Mouse (Mus musculus) ES-CJ7 (cell line): Measurements from ENCODE around the gene Lsamp.

Source experiments
- DNase-seq: peaks from one replicate; pipeline ENCODE4 v3.0.0; 2011; ENCODE audit warnings: low read depth, low spot score

Lsamp gene

GRCm38 (mm10) chr16:40656871-40657270 lies 672.7 kb downstream of the Lsamp start:
- DNase-seq: peak; percentile 9

- DNase-seq: no peak
Observed at GRCm38 (mm10) chr16:40685531-40685930, 701.4 kb downstream of the Lsamp start.

DNA sequence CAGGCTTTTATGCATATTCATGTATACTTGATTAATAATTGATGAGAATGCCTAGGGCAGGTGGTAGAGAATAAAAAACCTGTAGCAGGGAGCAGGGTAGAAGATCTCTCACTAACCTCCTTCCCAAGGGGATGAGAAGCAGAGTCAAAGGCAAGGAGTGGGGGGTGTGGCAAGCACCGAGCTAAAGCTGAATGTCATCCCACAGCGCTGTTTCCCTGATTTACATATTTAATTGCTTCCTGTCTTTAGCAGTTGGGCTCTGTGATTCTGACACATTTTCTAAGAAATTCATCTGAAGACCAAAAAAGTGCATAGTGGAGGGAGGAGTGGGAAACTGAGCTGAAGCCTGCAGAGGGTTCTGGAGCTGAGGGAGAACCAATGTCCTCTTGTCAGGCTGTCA lies 708.1 kb downstream of the Lsamp start:
- DNase-seq: no peak

GRCm38 (mm10) chr16:40697253-40697652 lies 713.1 kb downstream of the Lsamp start:
- DNase-seq: no peak

- no peak for DNase-seq
Observed at GRCm38 (mm10) chr16:40708558-40708957, 724.4 kb downstream of the Lsamp start.

DNA sequence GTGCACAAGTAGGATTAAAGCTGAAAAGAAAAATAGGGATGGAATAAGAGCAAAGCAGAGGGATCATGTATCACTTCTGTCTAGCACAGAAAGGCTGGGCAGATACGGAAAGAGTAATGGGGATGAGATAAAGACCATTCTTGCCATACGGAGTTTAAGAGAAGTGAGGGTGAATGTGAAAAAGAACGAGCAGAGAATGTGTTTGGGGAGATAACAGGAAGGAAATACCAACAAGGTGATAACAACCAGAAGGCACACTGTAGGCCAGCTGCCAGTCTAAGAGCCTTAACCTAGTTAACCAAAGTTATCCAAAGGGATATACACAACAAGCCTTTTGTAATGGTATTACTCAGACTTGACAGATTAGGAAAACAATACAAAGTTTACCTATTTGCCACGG lies 725.4 kb downstream of the Lsamp start:
- no peak for DNase-seq

- DNase-seq: no peak
Observed at GRCm38 (mm10) chr16:40710068-40710467, 725.9 kb downstream of the Lsamp start.

GRCm38 (mm10) chr16:40710491-40710890 lies 726.3 kb downstream of the Lsamp start:
- no peak for DNase-seq

DNA sequence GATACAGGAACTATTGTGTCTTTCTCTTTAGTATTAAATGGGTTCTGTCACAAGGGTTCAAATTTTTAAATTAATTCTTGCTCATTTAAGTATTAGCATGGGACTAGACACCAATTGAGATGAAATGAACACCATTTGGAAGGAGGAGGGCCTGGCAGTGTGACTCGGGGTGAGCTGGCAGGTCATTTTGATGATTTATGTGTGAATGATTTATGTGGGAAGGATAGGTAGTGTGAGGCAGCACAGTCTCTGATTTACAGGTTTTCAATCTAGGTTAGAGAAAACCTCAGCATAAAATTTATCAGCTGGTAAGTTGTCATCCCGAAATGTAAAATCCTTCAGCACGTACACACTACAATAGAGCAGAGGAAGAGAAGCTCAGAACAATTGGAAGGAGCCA lies 729.6 kb downstream of the Lsamp start:
- no peak for DNase-seq

DNA sequence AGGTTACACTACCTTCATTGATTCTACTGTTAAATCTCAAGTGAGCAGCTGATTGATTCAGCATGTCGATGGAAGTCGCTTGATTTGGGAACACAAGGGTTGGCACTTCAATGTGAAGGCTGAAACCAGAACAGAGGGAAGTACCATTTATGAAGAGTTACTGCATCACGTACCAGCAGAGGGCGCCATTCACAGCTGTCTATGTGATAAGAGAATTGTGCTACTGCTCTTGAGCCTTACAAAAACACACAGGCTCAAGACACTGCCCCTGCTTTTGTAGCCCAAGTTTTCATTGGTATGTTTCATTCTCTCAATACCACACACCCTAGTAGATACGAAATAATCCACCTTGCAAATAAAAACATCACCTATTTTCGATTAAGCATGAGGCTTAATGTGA lies 754.9 kb downstream of the Lsamp start:
- peak; percentile 80 for DNase-seq

DNA sequence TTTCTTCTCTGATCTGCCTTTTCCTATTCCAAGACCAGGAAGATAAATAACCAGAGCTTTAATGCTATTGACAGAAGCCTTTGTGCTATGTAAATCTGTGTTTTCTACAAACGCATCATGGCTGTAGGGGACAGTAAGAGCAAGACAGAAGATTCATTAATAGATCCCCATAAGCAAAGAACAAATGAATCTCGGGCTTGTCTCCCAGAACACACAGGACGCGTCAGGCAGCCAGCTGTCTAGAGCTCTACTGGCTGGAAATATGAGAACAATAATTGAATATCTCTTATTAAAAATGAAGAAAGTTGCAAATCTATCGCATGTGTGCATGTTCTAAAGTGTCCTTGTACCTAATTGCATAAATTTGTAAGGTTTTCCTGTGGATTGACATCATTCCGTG lies 755.6 kb downstream of the Lsamp start:
- DNase-seq: no peak

GRCm38 (mm10) chr16:40740273-40740672 lies 756.1 kb downstream of the Lsamp start:
- no peak for DNase-seq

DNA sequence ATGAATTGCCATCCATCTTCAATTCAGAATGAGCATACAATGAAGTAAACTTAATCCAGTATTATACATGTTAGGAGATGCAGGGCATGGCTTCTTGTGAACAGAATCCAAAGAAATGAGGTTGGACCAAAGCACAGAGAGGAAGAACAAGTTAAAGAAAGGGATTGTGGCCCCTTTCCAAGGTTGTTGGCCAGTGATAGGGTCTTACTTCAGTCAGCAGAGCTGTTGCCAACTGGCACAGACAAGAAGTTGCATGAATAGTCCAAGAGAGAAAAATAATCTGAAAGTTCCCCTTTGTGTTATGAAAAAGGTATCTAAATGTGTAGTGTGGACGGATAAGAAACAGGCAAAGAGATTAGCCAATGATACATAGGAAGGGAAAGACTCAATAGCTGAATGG lies 843.0 kb downstream of the Lsamp start:
- DNase-seq: no peak

DNA sequence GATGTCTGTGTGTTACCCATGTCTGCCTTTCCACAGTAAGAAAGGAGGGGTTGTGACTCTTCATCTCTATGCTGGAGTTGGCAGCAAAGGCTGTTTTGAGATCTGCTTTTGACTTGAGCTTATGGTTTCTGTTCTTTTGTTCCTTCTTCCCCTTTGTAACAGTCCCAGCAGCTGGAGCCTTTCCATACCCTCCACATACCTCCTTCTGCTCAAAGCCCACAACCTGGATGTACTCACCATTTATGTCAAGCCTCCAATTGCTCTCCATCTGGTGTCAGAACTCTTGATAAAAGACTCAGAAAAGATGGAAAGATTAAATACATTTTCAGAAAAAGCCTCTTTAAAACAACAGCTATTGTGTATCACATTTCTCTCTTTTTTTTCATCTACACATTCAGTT lies 847.4 kb downstream of the Lsamp start:
- DNase-seq: no peak

DNA sequence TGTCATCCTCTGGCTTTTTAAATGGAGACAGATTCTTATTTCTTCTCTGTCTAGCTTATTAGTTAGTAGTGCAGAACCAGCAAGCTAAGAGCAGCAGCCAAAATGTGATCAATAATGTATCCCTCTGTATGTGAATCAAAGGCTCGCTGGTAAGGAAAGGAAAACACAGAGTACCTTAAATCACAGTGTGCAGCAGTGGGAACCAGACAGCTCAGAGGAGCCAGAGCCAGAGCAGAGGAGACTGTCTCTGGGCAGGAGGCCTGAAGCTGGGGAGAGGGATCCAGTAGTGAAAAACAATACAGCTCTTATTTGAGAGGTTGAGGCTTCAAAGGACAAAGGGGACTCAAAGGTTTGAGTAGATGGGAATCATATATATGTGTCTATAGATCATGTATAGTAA lies 857.6 kb downstream of the Lsamp start:
- DNase-seq: no peak

DNA sequence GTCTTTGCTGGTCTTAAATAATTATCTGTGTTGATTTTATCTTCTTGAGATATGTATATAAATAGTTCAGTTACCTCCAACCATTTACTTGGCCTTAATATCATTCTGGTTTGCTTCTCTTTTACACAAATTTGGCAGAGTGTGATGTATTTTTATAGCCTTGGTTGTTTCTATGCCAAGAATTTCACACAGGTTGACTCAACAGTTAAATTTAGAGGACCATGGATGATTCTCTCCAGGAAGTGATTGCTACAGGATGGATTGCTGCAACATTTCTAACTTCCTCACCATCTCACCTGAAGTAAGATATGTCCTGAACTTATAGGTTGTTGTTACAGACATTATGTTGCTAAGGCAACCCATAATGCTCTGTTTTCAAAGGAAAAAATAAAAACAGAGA lies 882.6 kb downstream of the Lsamp start:
- no peak for DNase-seq

- DNase-seq: no peak
Observed at GRCm38 (mm10) chr16:40878301-40878700, 894.1 kb downstream of the Lsamp start.

DNA sequence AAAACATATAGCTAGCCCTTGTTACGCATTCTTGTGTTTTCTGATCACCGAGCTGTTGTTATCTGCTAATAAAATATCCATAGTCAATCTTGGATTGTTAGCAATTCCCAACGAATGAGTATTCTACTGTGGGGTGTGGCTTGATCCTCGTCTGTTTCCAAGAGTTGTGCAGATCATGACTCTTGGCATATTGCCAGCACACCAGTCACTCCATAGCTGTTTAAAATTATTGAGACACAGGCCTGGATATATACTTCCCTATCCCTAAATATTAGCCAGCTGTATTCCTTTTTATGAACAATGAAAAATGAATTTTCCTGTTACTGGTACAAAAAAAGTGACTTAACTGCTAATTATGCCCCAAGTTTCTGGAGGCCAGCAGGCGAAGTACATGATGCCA lies 897.8 kb downstream of the Lsamp start:
- DNase-seq: no peak

DNA sequence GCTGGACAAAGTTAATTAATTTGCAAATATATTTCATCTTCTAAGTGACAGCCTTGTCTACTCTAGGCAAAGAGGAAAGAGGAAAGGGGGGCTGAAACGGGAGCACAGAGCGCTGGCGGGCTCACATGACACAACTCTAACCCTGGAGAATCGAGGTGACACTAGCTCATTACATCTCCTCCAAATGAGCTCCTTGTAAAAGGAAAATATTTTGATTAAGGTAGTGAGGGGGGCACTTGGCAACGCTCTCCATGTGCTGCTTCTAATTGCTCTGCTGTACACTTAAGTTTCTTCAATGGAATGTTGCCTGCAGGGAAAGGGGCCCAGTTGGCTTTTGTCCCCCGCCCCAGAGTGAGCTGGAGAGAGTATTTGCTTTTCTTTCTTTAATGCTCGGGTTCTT lies 907.2 kb downstream of the Lsamp start:
- no peak for DNase-seq

GRCm38 (mm10) chr16:40897768-40898327 lies 913.7 kb downstream of the Lsamp start:
- no peak for DNase-seq

DNA sequence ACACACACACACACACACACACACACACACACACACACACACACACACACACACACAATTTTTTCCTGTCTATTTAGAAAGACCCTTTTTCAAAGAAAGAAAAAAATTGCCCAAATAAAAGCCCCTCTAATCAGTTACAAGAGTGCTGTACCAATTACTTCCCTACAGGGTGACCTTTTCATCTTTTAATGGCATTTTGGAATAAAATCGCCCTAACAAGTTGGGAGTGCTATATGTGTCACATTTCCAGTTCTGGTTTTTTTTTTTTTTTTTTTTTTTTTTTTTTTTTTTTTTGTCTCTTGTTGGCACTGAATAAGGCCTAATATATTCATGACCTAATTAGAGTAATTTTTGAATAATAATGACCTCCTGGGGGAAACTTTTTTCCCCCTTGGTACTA lies 923.7 kb downstream of the Lsamp start:
- no peak for DNase-seq

DNA sequence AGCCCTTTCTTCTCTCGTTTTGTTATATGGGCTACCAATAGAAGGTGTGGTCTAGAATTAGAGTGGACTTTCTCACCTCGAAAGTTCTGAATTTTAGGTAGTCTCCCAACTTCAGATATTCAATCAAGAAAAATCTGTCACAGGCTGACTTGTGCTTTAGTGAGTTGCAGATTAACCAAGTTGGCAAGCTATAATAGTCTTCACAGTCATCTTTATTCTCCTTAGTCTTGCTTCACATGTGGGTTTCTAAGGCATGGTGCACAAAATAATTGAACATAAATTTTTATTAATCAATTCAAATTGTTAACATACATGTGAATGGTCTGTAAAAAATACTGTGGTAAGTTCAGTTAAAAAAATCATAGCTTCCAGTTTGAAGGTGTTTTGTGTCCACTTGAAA lies 930.0 kb downstream of the Lsamp start:
- DNase-seq: no peak

- DNase-seq: no peak
Observed at GRCm38 (mm10) chr16:40930596-40930995, 946.4 kb downstream of the Lsamp start.

- DNase-seq: no peak
Observed at GRCm38 (mm10) chr16:40942266-40942665, 958.1 kb downstream of the Lsamp start.
